Mouse (Mus musculus) left cerebral cortex, adult 8-10 months (tissue): ENCODE results near the gene Extl1. TPM values are rescaled to one million over a fixed set of nuclear protein-coding genes. Genes with fewer than 3 reads are reported as not detected.
"Not testable (repeated sequence)": the region's sequence is repeated elsewhere in the genome, so short reads cannot be mapped to it uniquely, and the experiment has no call there.

Source experiments
- DNase-seq, 2 experiments: peaks; one replicate each; pipeline ENCODE4 v3.0.0; 2022; ENCODE audit warnings: low spot score in 2 of 2
- total RNA-seq, 4 experiments: library from RNA; stranded (reverse); gene quantifications; 2 replicates each; pipeline ENCODE4 v1.2.4; 2022

Gene Extl1
- total RNA-seq = 10 to 100 TPM; 42.7 to 51.5 (median 47.1) TPM

GRCm38 (mm10) chr4:134383750-134384149 lies at the start of gene Extl1:
Gene Extl1, minus strand, starts transcription at chr4:134383850.
- not testable (repeated sequence) for DNase-seq

- no peak for DNase-seq
Measured at GRCm38 (mm10) chr4:134432686-134433360, 49.2 kb upstream of the Extl1 start.

GRCm38 (mm10) chr4:134430381-134431004 lies 46.8 kb upstream of the Extl1 start:
- DNase-seq = peak in 1 of 2 experiments; percentile 97

GRCm38 (mm10) chr4:134425088-134425487 lies 41.4 kb upstream of the Extl1 start:
- peak in 1 of 2 experiments; percentile 72 for DNase-seq

GRCm38 (mm10) chr4:134423949-134424348 lies 40.3 kb upstream of the Extl1 start:
- no peak for DNase-seq

GRCm38 (mm10) chr4:134421971-134422370 lies 38.3 kb upstream of the Extl1 start:
- no peak for DNase-seq

GRCm38 (mm10) chr4:134417111-134417510 lies 33.5 kb upstream of the Extl1 start:
- no peak for DNase-seq

- DNase-seq = peak in 1 of 2 experiments; percentile 64
Measured at GRCm38 (mm10) chr4:134416602-134417001, 33.0 kb upstream of the Extl1 start.

GRCm38 (mm10) chr4:134416177-134416576 lies 32.5 kb upstream of the Extl1 start:
- peak in 1 of 2 experiments; percentile 67 for DNase-seq

GRCm38 (mm10) chr4:134409286-134409685 lies 25.6 kb upstream of the Extl1 start:
- DNase-seq = no peak

GRCm38 (mm10) chr4:134403721-134404120 lies 20.1 kb upstream of the Extl1 start:
- DNase-seq = no peak

GRCm38 (mm10) chr4:134402571-134403262 lies 19.1 kb upstream of the Extl1 start:
- no peak for DNase-seq

- DNase-seq = no peak
Measured at GRCm38 (mm10) chr4:134401856-134402570, 18.4 kb upstream of the Extl1 start.

GRCm38 (mm10) chr4:134401181-134401661 lies 17.6 kb upstream of the Extl1 start:
- DNase-seq = peak; percentile 68 to 90

- no peak for DNase-seq
Measured at GRCm38 (mm10) chr4:134400206-134400605, 16.6 kb upstream of the Extl1 start.

- DNase-seq = no peak
Measured at GRCm38 (mm10) chr4:134397732-134398131, 14.1 kb upstream of the Extl1 start.

GRCm38 (mm10) chr4:134397121-134397520 lies 13.5 kb upstream of the Extl1 start:
- no peak for DNase-seq

GRCm38 (mm10) chr4:134395977-134396825 lies 12.6 kb upstream of the Extl1 start, which contains the start of gene Pafah2:
Gene Pafah2, plus strand, starts transcription at chr4:134396320.
- peak; percentile 88 to 98 for DNase-seq

GRCm38 (mm10) chr4:134395142-134395541 lies 11.5 kb upstream of the Extl1 start:
- no peak for DNase-seq

- DNase-seq = no peak
Measured at GRCm38 (mm10) chr4:134393026-134393425, 9.4 kb upstream of the Extl1 start.
